Mouse (Mus musculus) G1E (cell line): ENCODE data around the gene Il22ra1. TPM values are rescaled to one million over a fixed set of nuclear protein-coding genes. Genes with fewer than 3 reads are reported as not detected.

Source experiments
- ATAC-seq: 2 replicates; pipeline ENCODE4 v1.8.0; 2016; ENCODE audit warnings: mild to moderate bottlenecking; ENCODE audit not compliant: insufficient number of reproducible peaks, poor library complexity, low FRiP score, severe bottlenecking; ENCODE audit errors: extremely low read depth
- DNase-seq: peaks from one replicate; pipeline ENCODE4 v3.0.0; 2012; ENCODE audit warnings: low spot score
- H3K27me3 ChIP-seq: 2 replicates; pipeline ENCODE4 v1.6.1; 2012; ENCODE audit warnings: mild to moderate bottlenecking, low read length, inconsistent platforms; ENCODE audit not compliant: insufficient read depth
- H3K36me3 ChIP-seq: replicated peaks from 2 replicates; pipeline ENCODE3; 2012; ENCODE audit warnings: mild to moderate bottlenecking, inconsistent platforms
- H3K4me1 ChIP-seq: 2 replicates; pipeline ENCODE4 v1.6.1; 2012; ENCODE audit warnings: low read depth, low read length, inconsistent platforms, mixed read lengths; ENCODE audit not compliant: insufficient read depth
- H3K4me3 ChIP-seq: 2 replicates; pipeline ENCODE4 v1.5.1; 2012; ENCODE audit warnings: low read depth, mild to moderate bottlenecking, inconsistent platforms, low read length, moderate library complexity, mixed read lengths
- H3K9me3 ChIP-seq: replicated peaks from 2 replicates; pipeline ENCODE4 v1.6.1; 2012; ENCODE audit warnings: inconsistent platforms
- CTCF ChIP-seq: IDR thresholded peaks from 2 replicates; pipeline ENCODE4 v1.5.1; 2012; ENCODE audit warnings: low read depth, low read length, inconsistent platforms, mixed read lengths
- GATA1 ChIP-seq: IDR thresholded peaks from 2 replicates; pipeline ENCODE4 v1.6.1; 2012; ENCODE audit warnings: borderline replicate concordance, low read length, inconsistent platforms, mixed read lengths
- GATA2 ChIP-seq: IDR thresholded peaks from 2 replicates; pipeline ENCODE4 v1.6.1; 2012; ENCODE audit warnings: low read depth, low read length, inconsistent platforms, borderline replicate concordance
- POLR2AphosphoS5 ChIP-seq: IDR thresholded peaks from 2 replicates; pipeline ENCODE4 v1.6.1; 2012; ENCODE audit warnings: low read depth, low read length, inconsistent platforms; ENCODE audit not compliant: insufficient replicate concordance
- TAL1 ChIP-seq: conservative IDR thresholded peaks from 2 replicates; pipeline ENCODE4 v1.6.1; 2012; ENCODE audit warnings: low read depth, low read length, inconsistent platforms, mixed read lengths
- polyA plus RNA-seq: library from polyadenylated mRNA; stranded (reverse); fragments of >175 nt; gene quantifications from 2 replicates; pipeline ENCODE4 v1.2.3, GENCODE M21; 2012
- total RNA-seq, 2 experiments: library from RNA; stranded (forward) in 1 of 2; stranded (reverse) in 1 of 2; fragments of 200-1000 nt in 1 of 2; fragments of >200 nt in 1 of 2; fragmentation: Nextera tagmentation in 1 of 2; gene quantifications; 2 replicates each; pipeline ENCODE4 v1.2.3; 2014 to 2017

Il22ra1 gene
- total and polyA plus RNA-seq, 3 experiments, result 0.05 TPM; not detected in 2

- no peaks in the 10 kb centered on the region for H3K36me3 ChIP-seq
- H3K27me3 ChIP-seq, result peaks cover 8% of the 10 kb centered on the region; the same call in 1 of the 2 replicates
- DNase-seq, result no peak
- H3K9me3 ChIP-seq, result no peaks in the 10 kb centered on the region
- TF ChIP-seq GATA2, result no peak
- no peak for TF ChIP-seq TAL1
- TF ChIP-seq GATA1, result no peak
- TF ChIP-seq POLR2AphosphoS5, result no peak
- no peak for TF ChIP-seq CTCF
- no peak overlapping the region for H3K4me3 ChIP-seq
- no peak for ATAC-seq
- H3K4me1 ChIP-seq, result no peaks in the 10 kb centered on the region
These were observed 1.6 kb upstream of the Il22ra1 start for GRCm38 (mm10) chr4:135726416-135726815.

- no peak for DNase-seq
- H3K4me3 ChIP-seq, result no peak overlapping the region
- H3K27me3 ChIP-seq, result peaks cover 8% of the 10 kb centered on the region; the same call in 1 of the 2 replicates
- peaks cover 3% of the 10 kb centered on the region; the same call in 1 of the 2 replicates for H3K9me3 ChIP-seq
- no peak for ATAC-seq
- no peak for TF ChIP-seq POLR2AphosphoS5
- TF ChIP-seq GATA1, result no peak
- no peak for TF ChIP-seq TAL1
- no peak for TF ChIP-seq GATA2
- TF ChIP-seq CTCF, result no peak
- no peaks in the 10 kb centered on the region for H3K36me3 ChIP-seq
- no peaks in the 10 kb centered on the region for H3K4me1 ChIP-seq
These were observed 2.2 kb downstream of the Il22ra1 start for GRCm38 (mm10) chr4:135730204-135730603.

- H3K4me3 ChIP-seq, result no peak overlapping the region
- TF ChIP-seq GATA2 (no peak), GATA1 (no peak), POLR2AphosphoS5 (no peak), CTCF (no peak), TAL1 (no peak)
- H3K36me3 ChIP-seq, result no peaks in the 10 kb centered on the region
- no peak for ATAC-seq
- H3K9me3 ChIP-seq, result peaks cover 3% of the 10 kb centered on the region; the same call in 1 of the 2 replicates
- no peaks in the 10 kb centered on the region for H3K4me1 ChIP-seq
- no peak for DNase-seq
- H3K27me3 ChIP-seq, result peaks cover 8% of the 10 kb centered on the region; the same call in 1 of the 2 replicates
These were observed 3.0 kb downstream of the Il22ra1 start for GRCm38 (mm10) chr4:135730951-135731350.

- Histone ChIP-seq H3K4me3 (no peak overlapping the region), H3K4me1 (no peaks in the 10 kb centered on the region), H3K36me3 (no peaks in the 10 kb centered on the region), H3K27me3 (peaks cover 10% of the 10 kb centered on the region), H3K9me3 (peaks cover 3% of the 10 kb centered on the region; the same call in 1 of the 2 replicates)
- TF ChIP-seq POLR2AphosphoS5, result no peak
- no peak for TF ChIP-seq GATA1
- no peak for TF ChIP-seq TAL1
- TF ChIP-seq CTCF, result no peak
- no peak for TF ChIP-seq GATA2
- no peak for ATAC-seq
- no peak for DNase-seq
These were observed 5.9 kb downstream of the Il22ra1 start for GRCm38 (mm10) chr4:135733901-135734300.

- DNase-seq, result no peak
- TF ChIP-seq GATA2 (no peak), TAL1 (no peak), POLR2AphosphoS5 (no peak)
- Histone ChIP-seq H3K4me1 (no peaks in the 10 kb centered on the region), H3K27me3 (peaks cover 2% of the 10 kb centered on the region; the same call in 1 of the 2 replicates), H3K36me3 (no peaks in the 10 kb centered on the region), H3K4me3 (no peak overlapping the region), H3K9me3 (peaks cover 3% of the 10 kb centered on the region; the same call in 1 of the 2 replicates)
- no peak for ATAC-seq
These were observed 8.9 kb downstream of the Il22ra1 start for GRCm38 (mm10) chr4:135736903-135737302.

- Histone ChIP-seq H3K27me3 (peaks cover 2% of the 10 kb centered on the region), H3K4me3 (no peak overlapping the region), H3K36me3 (no peaks in the 10 kb centered on the region), H3K9me3 (peaks cover 3% of the 10 kb centered on the region; the same call in 1 of the 2 replicates), H3K4me1 (no peaks in the 10 kb centered on the region)
- DNase-seq (no peak), ATAC-seq (no peak)
- TF ChIP-seq GATA2 (no peak), TAL1 (no peak), POLR2AphosphoS5 (no peak), CTCF (no peak), GATA1 (no peak)
These were observed 10.3 kb downstream of the Il22ra1 start for GRCm38 (mm10) chr4:135738237-135738636.
